Mouse (Mus musculus) embryo, embryonic 11.5 days (tissue): Measurements from ENCODE around the gene Gm10837.
"Not testable (repeated sequence)": the region's sequence is repeated elsewhere in the genome, so short reads cannot be mapped to it uniquely, and the experiment has no call there.

Experiments
- DNase-seq: peaks from one replicate; pipeline ENCODE4 v3.0.0-alpha.2; 2012; ENCODE audit warnings: low read depth, low spot score

Gene Gm10837

DNA sequence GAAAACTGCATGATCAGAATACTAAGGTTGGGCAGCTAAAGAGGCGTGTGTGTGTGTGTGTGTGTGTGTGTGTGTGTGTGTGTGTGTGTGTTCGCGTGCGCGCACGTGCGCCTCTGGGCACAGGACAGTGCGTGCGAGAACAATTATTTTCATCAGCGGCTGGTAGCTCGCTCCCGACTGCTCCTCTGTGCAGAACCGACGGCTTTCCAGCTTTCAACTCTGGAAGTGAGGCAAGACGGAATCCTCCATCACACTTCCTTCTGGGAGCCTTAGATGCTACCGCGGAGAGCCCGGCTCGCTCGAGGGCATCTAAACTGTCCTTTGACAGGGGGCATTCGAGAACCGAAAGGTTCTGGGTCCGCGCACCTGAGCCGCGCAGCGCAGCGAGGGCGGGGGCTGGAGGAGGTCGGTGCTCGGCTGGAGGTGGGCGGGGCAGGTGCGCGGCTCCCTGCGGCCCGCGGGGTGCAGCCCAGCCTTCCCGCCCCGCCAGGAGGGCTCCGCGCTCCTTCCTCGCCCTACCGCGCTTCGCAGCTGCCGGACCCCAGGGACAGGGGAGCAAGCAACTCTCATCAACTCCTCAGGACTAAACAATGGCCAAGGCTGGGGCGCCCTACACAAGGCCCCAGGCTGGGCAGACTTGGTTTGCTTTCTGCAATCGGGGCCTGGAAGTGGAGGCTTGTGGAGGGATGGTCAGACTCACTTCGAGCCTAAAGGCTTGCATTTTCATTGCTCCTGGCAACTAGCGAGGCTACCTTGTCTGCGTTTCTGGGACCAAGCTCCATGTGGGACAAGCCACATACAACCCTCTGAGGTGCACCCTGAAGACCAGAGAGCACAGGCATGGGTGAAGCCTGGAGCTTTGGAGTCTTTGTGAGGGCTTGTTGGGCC, at the start of gene Gm10837:
Gene Gm10837, plus strand, starts transcription at position 146 of the 888 bp plus-strand sequence.
- no peak for DNase-seq

DNA sequence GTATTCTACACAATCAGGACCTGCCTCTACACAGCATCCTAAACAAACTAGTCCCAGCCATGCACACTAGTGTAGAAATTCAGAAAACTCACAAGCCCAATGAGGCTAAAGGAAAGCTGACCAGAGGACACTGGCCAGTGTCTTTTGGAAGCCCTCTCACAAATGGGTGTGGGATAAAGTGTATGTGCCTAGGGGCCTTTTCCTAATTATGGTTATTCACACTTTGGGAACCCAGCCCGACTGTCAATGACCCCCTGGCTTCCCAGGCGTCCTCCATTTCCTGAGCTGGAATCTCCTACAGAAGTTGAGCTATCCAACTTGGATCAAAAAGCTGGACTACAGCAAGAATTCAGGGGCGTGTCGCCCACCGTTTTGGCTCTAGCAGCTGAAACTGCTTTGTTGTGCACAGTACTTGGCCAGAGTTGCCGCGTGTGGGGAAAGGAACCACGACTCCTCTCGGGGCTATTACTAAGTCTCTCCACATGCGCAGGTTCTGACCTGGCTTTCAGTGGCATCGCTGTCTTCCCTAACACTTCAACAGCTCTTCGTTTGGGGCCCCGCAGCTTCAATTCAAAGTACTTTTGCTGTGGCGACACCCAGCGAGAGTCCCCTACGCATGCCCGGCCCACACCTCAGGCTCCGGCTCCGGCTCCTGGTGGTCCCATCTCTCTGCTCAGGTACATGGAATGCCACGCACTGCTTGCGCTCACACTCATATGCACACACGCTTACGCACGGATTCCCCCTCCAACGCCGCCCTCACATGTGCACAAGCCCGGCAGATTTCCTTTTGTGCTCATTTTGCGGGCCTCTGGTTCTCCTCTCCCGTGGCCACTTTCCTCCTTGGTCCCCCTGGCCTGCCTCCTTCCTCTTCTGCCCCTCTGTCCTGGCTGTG, 40.5 kb upstream of the Gm10837 start:
- no peak for DNase-seq

GRCm38 (mm10) chr14:122450496-122451382, 39.6 kb upstream of the Gm10837 start, which contains the start of gene Gm5089:
Gene Gm5089, minus strand, starts transcription at chr14:122451115.
- no peak for DNase-seq

GRCm38 (mm10) chr14:122451551-122452145, 38.7 kb upstream of the Gm10837 start:
- DNase-seq: no peak

GRCm38 (mm10) chr14:122452701-122453387, 37.5 kb upstream of the Gm10837 start:
- no peak for DNase-seq

- DNase-seq: no peak
Observed at GRCm38 (mm10) chr14:122453388-122453995, 36.9 kb upstream of the Gm10837 start.

DNA sequence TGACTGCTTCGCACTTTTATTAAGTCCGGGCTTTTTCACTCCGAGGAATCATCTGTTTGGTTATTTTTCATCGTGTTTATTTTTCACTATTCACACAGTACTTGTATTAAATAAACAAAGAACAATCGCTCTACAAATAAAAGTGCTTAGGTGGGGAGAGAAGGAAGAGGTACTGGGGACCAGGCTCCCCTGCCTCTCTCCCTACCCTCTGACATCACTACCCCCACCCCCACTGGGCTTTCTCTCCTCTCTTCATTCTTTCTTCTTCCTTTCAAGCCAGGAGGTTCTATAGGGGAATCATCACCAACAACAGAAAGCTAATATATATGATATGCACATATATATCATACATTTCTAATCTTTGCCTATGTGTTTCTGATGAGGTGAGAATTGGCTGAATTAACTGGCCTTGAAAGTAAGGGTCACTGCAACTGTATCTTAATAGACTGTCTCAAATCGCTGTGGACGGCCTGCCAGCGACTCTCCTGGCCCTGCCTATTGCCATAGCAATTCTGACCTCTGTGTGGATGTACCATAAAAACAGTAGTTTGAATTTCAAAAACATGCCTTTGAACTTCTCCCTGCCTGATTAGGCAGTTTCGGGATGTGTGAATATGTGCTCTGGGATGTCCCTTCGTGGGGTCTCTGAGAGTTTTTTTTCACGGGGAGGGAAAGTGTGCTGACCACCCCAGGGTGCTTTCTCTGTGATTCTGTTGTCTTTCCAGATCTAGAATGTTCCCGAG, 36.2 kb upstream of the Gm10837 start:
- DNase-seq: no peak

- no peak for DNase-seq
Observed at GRCm38 (mm10) chr14:122454901-122455561, 35.4 kb upstream of the Gm10837 start.

DNA sequence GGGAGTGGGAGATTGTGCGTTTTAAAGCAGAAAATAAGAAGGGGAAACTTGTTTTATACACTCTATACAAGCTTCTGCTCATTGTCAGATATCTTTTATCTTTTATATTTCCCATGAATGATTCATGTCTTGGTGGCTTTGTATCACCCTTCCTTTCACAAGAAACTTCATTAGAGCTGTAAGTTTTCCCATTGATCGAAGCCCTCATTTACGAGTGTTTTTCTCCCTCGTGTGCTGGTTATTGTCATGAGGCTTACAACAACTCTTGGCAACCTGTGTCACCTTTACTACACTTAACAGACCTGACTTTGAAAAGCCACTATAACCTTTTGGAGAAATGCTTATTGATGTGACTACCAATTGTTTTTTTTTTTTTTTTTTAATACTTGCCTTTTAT, 34.8 kb upstream of the Gm10837 start:
- no peak for DNase-seq

- not testable (repeated sequence) for DNase-seq
Observed at GRCm38 (mm10) chr14:122459332-122459731, 31.1 kb upstream of the Gm10837 start.

GRCm38 (mm10) chr14:122459776-122460175, 30.6 kb upstream of the Gm10837 start:
- DNase-seq: no peak

DNA sequence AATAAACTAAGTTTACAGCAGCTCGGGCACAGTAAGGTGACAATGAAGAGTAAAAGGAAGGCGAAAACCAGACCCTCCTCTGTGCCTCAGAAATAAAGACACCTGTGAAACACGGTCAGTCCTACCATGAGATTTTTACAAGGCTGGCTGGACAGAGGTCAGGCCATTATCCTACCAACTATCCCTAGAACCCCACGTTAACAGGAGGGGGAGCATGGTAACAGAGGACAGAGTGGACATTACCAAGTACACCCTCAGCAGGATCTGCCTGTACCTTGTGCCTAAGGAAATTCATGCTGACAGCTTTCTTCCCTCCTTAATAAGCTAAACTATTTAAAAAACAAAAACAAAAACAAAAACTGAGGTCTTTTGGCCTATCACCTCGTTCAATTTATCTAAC, 30.2 kb upstream of the Gm10837 start:
- no peak for DNase-seq

DNA sequence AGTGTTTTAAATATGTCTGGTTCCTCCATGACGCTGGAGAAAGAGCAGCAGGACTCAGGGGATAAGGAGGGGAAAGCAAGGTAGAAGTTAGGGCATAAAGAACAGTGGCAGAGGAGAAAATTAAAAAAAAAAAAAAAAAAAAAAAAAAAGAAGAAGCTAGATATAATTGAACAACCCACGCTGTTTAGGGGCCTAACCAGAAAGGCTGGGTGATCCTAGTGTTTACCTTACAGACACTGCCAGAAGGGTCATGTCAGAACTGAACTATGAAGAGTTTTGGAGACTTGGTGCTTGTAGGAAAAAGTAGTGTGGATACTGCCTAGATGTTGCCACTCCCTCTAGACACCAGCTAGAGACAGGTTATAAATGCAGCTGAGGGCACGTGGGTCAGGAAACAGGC, 28.9 kb upstream of the Gm10837 start:
- DNase-seq: no peak

- DNase-seq: no peak
Observed at GRCm38 (mm10) chr14:122461966-122462365, 28.4 kb upstream of the Gm10837 start.

DNA sequence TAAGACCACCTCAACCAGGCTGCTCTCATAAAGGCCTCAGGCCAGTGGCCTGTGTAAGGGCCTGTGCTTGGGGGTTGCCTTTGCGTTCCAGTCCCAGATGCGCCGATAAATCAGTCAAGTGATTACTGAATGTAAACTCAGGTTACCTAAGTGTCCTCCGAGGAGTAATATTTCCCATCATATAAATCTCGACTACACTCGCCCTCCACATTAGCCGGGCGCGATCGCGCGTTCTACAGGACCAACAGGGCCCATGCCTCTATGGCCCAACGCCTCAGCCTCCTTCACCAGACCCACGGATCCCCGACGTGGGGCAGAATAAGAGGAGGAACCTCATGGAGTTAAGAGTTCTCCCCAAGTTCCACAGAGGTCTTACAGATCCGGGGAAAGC, 27.7 kb upstream of the Gm10837 start:
- DNase-seq: no peak

GRCm38 (mm10) chr14:122463080-122463691, 27.2 kb upstream of the Gm10837 start:
- DNase-seq: no peak

DNA sequence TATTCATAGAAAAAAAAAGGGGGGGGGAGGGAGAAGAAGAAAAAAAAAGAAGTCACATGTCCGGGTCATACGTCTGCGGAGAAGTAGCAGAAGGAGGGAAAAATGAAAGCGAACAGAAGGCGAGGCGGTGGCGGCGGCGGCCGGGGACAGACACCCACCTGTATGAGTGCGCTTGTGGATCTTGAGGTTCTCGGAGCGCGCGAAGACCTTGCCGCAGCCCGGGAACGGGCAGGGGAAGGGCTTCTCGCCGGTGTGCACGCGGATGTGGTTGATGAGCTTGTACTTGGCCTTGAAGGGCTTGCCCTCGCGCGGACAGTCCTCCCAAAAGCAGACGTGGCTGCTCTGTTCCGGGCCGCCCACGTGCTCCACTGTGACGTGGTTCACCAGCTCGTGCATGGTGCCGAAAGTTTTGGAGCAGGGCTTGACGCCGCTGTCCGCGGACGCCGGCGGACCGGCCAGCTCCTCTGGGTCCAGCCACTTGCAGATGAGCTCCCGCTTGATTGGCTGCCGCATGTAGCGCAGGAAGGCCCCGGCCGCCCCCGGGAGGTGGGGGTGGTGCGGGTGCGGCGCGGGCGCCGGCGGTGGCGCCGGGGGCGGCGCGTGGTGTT, 26.5 kb upstream of the Gm10837 start:
- DNase-seq: not testable (repeated sequence)

DNA sequence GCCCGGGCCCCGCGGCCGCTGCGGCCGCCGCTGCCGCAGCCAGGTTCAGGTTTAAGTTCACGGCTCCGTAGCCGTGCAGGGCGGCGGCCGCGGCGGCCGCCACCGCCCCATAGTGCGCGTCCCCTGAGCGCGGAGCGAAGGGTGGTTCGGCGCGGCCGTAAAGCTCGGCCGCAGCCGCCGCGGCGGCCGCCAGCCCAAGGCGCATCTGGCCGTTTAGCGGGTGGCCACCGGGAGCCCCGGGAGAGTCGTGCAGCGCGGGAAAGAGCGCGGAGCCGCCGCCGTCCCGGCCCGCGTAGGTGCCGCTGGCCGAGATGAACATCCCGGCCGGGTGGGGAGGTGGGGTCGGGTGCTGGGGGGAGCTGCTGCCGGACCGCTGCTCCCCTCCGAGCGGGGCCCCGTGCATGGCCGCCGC, 26.0 kb upstream of the Gm10837 start:
- DNase-seq: no peak
